ENCODE assay signal across 25 mouse cellular contexts in the genomic region with DNA sequence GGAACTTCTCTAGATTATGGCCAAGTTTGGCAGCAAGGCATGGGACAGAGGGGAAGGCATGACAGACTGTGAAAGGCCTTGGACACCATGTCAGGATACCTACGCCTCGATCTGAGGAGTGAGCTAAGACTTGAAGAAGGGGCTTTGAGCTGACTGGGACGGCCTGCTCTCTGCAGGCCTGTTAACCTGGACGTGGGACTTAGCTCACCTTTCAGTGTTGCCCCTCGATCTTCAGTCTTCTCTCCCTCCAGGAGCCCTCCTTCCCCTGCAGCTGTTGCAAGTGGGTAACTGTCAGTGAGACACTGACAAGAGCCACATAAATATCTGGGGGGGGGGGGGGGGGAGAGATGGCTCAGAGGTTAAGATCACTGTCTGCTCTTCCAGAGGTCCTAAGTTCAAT. TPM values are rescaled to one million over a fixed set of nuclear protein-coding genes. Genes with fewer than 3 reads are reported as not detected.
"Had no signal": no experiment of that assay in that cellular context is flagged by ENCODE, and none has a peak within 500 bp of the region (broad histone marks: within the 10 kb centered on the region; RNA-seq: fewer than 3 reads in every experiment).

No protein-coding gene starts in this region.

- DNase-seq: gastrocnemius, adult 2 months; gastrocnemius, postnatal 10 days; gastrocnemius, postnatal 25 days; heart, adult 18-20 months; heart, postnatal 14 days; heart, postnatal 36 days; kidney, adult 11 months; kidney, adult 2 months; kidney, adult 9 months; kidney, postnatal 10 days; kidney, postnatal 4 days; liver; liver, embryonic 13.5 days had no signal

- H3K36me3 ChIP-seq: heart, embryonic 13.5 days; heart, embryonic 15.5 days; hindbrain, embryonic 13.5 days; hindbrain, embryonic 15.5 days; limb, embryonic 10.5 days; limb, embryonic 12.5 days; liver, embryonic 13.5 days had no signal

- H3K4me3 ChIP-seq: gastrocnemius, adult 2 months; heart, embryonic 13.5 days; heart, embryonic 15.5 days; hindbrain, embryonic 13.5 days; hindbrain, embryonic 15.5 days; layer of hippocampus, adult 2 months; left cerebral cortex, adult 2 months; limb, embryonic 10.5 days; limb, embryonic 12.5 days; liver, embryonic 13.5 days had no signal

- H3K4me2 ChIP-seq: heart, embryonic 11.5 days; heart, embryonic 13.5 days; heart, embryonic 15.5 days; hindbrain, embryonic 13.5 days; hindbrain, embryonic 15.5 days; limb, embryonic 12.5 days; liver, embryonic 11.5 days; liver, embryonic 13.5 days had no signal

- H3K27ac ChIP-seq: heart, embryonic 13.5 days; heart, embryonic 15.5 days; hindbrain, embryonic 13.5 days; hindbrain, embryonic 15.5 days; hindbrain, postnatal 0 days; layer of hippocampus, adult 2 months; left cerebral cortex, adult 2 months; limb, embryonic 10.5 days; limb, embryonic 12.5 days; liver, embryonic 13.5 days had no signal

RNA-seq across cellular contexts. Expression of a gene that starts 34.9 kb away (rescaled TPM):
- total RNA-seq: hematopoietic stem cell, adult 5-6 weeks had no signal
